Mouse (Mus musculus) megakaryocyte, embryonic 14.5 days (primary cell): Measurements from ENCODE around the gene Rptn.

Experiments used
- FLI1 ChIP-seq: IDR thresholded peaks from 2 replicates; pipeline ENCODE4 v1.6.1; 2012; ENCODE audit warnings: low read length, inconsistent platforms, mixed read lengths
- GATA1 ChIP-seq: IDR thresholded peaks from 3 replicates; pipeline ENCODE4 v1.6.1; 2012; ENCODE audit warnings: mixed read lengths, low read length, inconsistent platforms, borderline replicate concordance

GRCm38 (mm10) chr3:93375196-93375595 lies 18.3 kb upstream of the Rptn start:
- TF ChIP-seq GATA1 (no peak), FLI1 (no peak)
